Mouse (Mus musculus) E14TG2a.4 (cell line): ENCODE results near the gene Capn11.
A peak's percentile ranks its signal among the peaks of the same experiment; 100 is the strongest.

Source experiments
- H3K27me3 ChIP-seq: 2 replicates; pipeline ENCODE4 v1.6.1; 2014; ENCODE audit warnings: low read length, control low read depth; ENCODE audit not compliant: insufficient read depth
- H3K36me3 ChIP-seq: 2 replicates; pipeline ENCODE4 v1.6.1; 2014; ENCODE audit warnings: low read length, control low read depth; ENCODE audit not compliant: insufficient read depth
- H3K4me1 ChIP-seq: replicated peaks from 2 replicates; pipeline ENCODE4 v1.6.1; 2014; ENCODE audit warnings: low read depth, low read length, control low read depth
- H3K4me3 ChIP-seq: replicated peaks from 2 replicates; pipeline ENCODE4 v1.5.1; 2014; ENCODE audit warnings: mild to moderate bottlenecking, low read length
- H3K9me3 ChIP-seq: 2 replicates; pipeline ENCODE4 v1.6.1; 2014; ENCODE audit warnings: low read length, control low read depth
- CTCF ChIP-seq: conservative IDR thresholded peaks from 2 replicates; pipeline ENCODE4 v1.5.1; 2014; ENCODE audit warnings: low read length
- NANOG ChIP-seq: IDR thresholded peaks from 2 replicates; pipeline ENCODE4 v1.6.1; 2014; ENCODE audit warnings: borderline replicate concordance, low read length, mixed read lengths
- POU5F1 ChIP-seq: IDR thresholded peaks from 2 replicates; pipeline ENCODE4 v1.6.1; 2014; ENCODE audit warnings: low read length, borderline replicate concordance

Capn11 gene

GRCm38 (mm10) chr17:45580958-45581477 is 78.1 kb downstream of the Capn11 start:
- TF ChIP-seq POU5F1 (no peak), NANOG (no peak), CTCF (no peak)
- H3K4me1 ChIP-seq, result peaks cover 95% of the 10 kb centered on the region
- H3K27me3 ChIP-seq, result no peaks in the 10 kb centered on the region

More at GRCm38 (mm10) chr17:45580958-45581477, 78.1 kb downstream of the Capn11 start:
- Histone ChIP-seq H3K36me3 (peaks cover 32% of the 10 kb centered on the region), H3K9me3 (no peaks in the 10 kb centered on the region), H3K4me3 (0 out of 2 replicates have a peak overlapping the region, but pooled peaks have one; percentile 45)
